Mouse (Mus musculus): ENCODE measurements at regions not wholly inside any gene's neighbourhood (a gene's known extent, or its start where the extent isn't known, plus 50 kb on each side); places are given as distances from the start of the nearest gene placed in this dataset.

GRCm38 (mm10) chr5:64467856-64468255 is 311.8 kb downstream of the Tbc1d1 start:
- DNase-seq (ENCODE audit: low spot score) (no peak), ATAC-seq (replicated peaks; ENCODE audit: low FRiP score) (no peak)
- H3K4me2 ChIP-seq, result no peak overlapping the region
- no peaks in the 10 kb centered on the region for H3K4me1 ChIP-seq (replicated peaks; ENCODE audit: control insufficient read depth, insufficient read depth, low read length)
- no peaks in the 10 kb centered on the region for H3K9me3 ChIP-seq (ENCODE audit: control insufficient read depth, low read length)
- no peak overlapping the region for H3K9ac ChIP-seq (ENCODE audit: low read depth, low read length)
- no peak overlapping the region for H3K4me3 ChIP-seq (ENCODE audit: low read depth, low read length)
- H3K27ac ChIP-seq (ENCODE audit: low read depth, low read length), result no peak overlapping the region
- H3K36me3 ChIP-seq (ENCODE audit: control insufficient read depth, insufficient read depth, low read length), result no peaks in the 10 kb centered on the region
- no peaks in the 10 kb centered on the region for H3K27me3 ChIP-seq (replicated peaks; ENCODE audit: control insufficient read depth, insufficient read depth, low read length)
- WGBS, result 81% methylated on average over 3 of the region's 3 CpGs

DNA sequence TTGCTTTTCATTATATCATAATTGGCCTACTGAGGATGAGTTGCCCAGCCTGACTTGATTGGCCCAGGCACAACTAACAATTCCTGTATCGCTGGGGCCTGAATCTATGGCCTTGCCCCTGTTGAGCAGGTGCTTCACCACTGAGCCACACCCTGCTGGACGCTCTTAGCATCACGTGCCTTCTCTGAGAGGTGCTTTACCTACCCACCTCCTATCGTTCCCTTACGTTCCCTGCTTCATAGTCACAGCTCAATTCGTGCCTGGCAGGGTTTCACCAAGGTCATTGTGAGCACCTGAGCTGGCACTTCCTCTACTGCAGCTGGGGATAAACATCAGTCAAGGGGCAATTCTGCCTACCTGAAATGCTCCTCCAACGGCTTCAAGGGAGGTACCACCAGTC is 312.2 kb downstream of the Tbc1d1 start:
- H3K27me3 ChIP-seq (replicated peaks; ENCODE audit: control insufficient read depth, insufficient read depth, low read length), result no peaks in the 10 kb centered on the region
- DNase-seq (ENCODE audit: low spot score) (no peak), ATAC-seq (replicated peaks; ENCODE audit: low FRiP score) (no peak)
- H3K4me2 ChIP-seq, result no peak overlapping the region
- H3K36me3 ChIP-seq (ENCODE audit: control insufficient read depth, insufficient read depth, low read length), result no peaks in the 10 kb centered on the region
- no peak overlapping the region for H3K4me3 ChIP-seq (ENCODE audit: low read depth, low read length)
- 68% methylated on average over 7 of the region's 7 CpGs for WGBS
- H3K9me3 ChIP-seq (ENCODE audit: control insufficient read depth, low read length), result no peaks in the 10 kb centered on the region
- no peak overlapping the region for H3K9ac ChIP-seq (ENCODE audit: low read depth, low read length)
- no peak overlapping the region for H3K27ac ChIP-seq (ENCODE audit: low read depth, low read length)
- H3K4me1 ChIP-seq (replicated peaks; ENCODE audit: control insufficient read depth, insufficient read depth, low read length), result no peaks in the 10 kb centered on the region

DNA sequence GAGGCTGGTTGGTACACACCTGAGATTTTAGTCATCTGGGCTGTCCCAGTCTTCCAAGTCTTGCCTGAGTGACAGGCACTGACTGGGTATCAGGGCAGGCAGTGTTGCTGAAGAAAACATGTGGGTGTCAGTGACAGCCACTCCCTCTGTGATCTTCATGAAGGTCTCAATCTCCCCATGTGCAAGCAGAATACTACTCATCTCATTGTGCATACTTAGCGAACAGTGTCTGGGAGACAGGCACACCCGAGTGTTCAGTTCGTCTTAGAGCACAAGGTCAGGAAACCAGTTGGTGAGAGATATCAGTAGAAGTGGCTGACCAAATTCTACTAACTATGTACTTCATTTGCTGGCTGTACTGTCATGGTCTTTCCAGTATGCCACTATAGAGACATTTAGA is 315.9 kb downstream of the Tbc1d1 start:
- WGBS, result 58% methylated on average over 3 of the region's 3 CpGs
- Histone ChIP-seq H3K27ac (ENCODE audit: low read depth, low read length) (no peak overlapping the region), H3K4me3 (ENCODE audit: low read depth, low read length) (no peak overlapping the region), H3K4me2 (no peak overlapping the region), H3K9ac (ENCODE audit: low read depth, low read length) (no peak overlapping the region), H3K9me3 (ENCODE audit: control insufficient read depth, low read length) (no peaks in the 10 kb centered on the region), H3K4me1 (replicated peaks; ENCODE audit: control insufficient read depth, insufficient read depth, low read length) (no peaks in the 10 kb centered on the region), H3K36me3 (ENCODE audit: control insufficient read depth, insufficient read depth, low read length) (no peaks in the 10 kb centered on the region), H3K27me3 (replicated peaks; ENCODE audit: control insufficient read depth, insufficient read depth, low read length) (no peaks in the 10 kb centered on the region)
- DNase-seq (ENCODE audit: low spot score) (no peak), ATAC-seq (replicated peaks; ENCODE audit: low FRiP score) (no peak)

- H3K27ac ChIP-seq (ENCODE audit: low read depth, low read length), result no peak overlapping the region
- H3K27me3 ChIP-seq (replicated peaks; ENCODE audit: control insufficient read depth, insufficient read depth, low read length), result no peaks in the 10 kb centered on the region
- no peak overlapping the region for H3K9ac ChIP-seq (ENCODE audit: low read depth, low read length)
- DNase-seq (ENCODE audit: low spot score), result no peak
- H3K4me2 ChIP-seq, result no peak overlapping the region
- no peak overlapping the region for H3K4me3 ChIP-seq (ENCODE audit: low read depth, low read length)
- ATAC-seq (replicated peaks; ENCODE audit: low FRiP score), result no peak
- no peaks in the 10 kb centered on the region for H3K9me3 ChIP-seq (ENCODE audit: control insufficient read depth, low read length)
- no peaks in the 10 kb centered on the region for H3K4me1 ChIP-seq (replicated peaks; ENCODE audit: control insufficient read depth, insufficient read depth, low read length)
- no peaks in the 10 kb centered on the region for H3K36me3 ChIP-seq (ENCODE audit: control insufficient read depth, insufficient read depth, low read length)
- 57% methylated on average over 10 of the region's 10 CpGs for WGBS
These were observed 316.3 kb downstream of the Tbc1d1 start for GRCm38 (mm10) chr5:64472415-64472814.

DNA sequence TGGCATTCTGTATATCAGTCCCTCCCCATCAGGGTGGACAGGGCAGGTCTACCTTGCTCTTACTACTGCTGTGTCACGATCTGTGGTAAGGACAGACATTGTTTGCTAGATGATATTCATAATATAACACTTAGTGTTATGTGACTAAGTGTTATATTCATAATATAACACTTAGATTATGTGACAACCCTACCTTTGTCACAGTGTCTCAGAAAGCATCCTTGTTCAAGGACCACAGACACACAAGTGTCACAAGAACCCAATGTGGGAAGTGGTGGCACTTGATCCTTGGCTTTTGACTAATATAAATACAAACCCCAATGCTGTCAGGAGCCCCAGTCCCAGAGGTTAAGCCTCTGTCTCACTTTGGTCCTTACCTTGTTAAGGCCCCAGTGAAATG is 318.8 kb downstream of the Tbc1d1 start:
- DNase-seq (ENCODE audit: low spot score) (no peak), ATAC-seq (replicated peaks; ENCODE audit: low FRiP score) (no peak)
- H3K4me1 ChIP-seq (replicated peaks; ENCODE audit: control insufficient read depth, insufficient read depth, low read length), result no peaks in the 10 kb centered on the region
- no peak overlapping the region for H3K27ac ChIP-seq (ENCODE audit: low read depth, low read length)
- no peak overlapping the region for H3K9ac ChIP-seq (ENCODE audit: low read depth, low read length)
- no peaks in the 10 kb centered on the region for H3K27me3 ChIP-seq (replicated peaks; ENCODE audit: control insufficient read depth, insufficient read depth, low read length)
- no peaks in the 10 kb centered on the region for H3K9me3 ChIP-seq (ENCODE audit: control insufficient read depth, low read length)
- H3K4me3 ChIP-seq (ENCODE audit: low read depth, low read length), result no peak overlapping the region
- 82% methylated on average over 1 of the region's 1 CpGs for WGBS
- no peaks in the 10 kb centered on the region for H3K36me3 ChIP-seq (ENCODE audit: control insufficient read depth, insufficient read depth, low read length)
- H3K4me2 ChIP-seq, result no peak overlapping the region

- H3K9ac ChIP-seq (ENCODE audit: low read depth, low read length), result no peak overlapping the region
- H3K4me3 ChIP-seq (ENCODE audit: low read depth, low read length), result no peak overlapping the region
- H3K9me3 ChIP-seq (ENCODE audit: control insufficient read depth, low read length), result no peaks in the 10 kb centered on the region
- no peak overlapping the region for H3K27ac ChIP-seq (ENCODE audit: low read depth, low read length)
- no peaks in the 10 kb centered on the region for H3K4me1 ChIP-seq (replicated peaks; ENCODE audit: control insufficient read depth, insufficient read depth, low read length)
- H3K36me3 ChIP-seq (ENCODE audit: control insufficient read depth, insufficient read depth, low read length), result no peaks in the 10 kb centered on the region
- H3K27me3 ChIP-seq (replicated peaks; ENCODE audit: control insufficient read depth, insufficient read depth, low read length), result no peaks in the 10 kb centered on the region
- no peak for ATAC-seq (replicated peaks; ENCODE audit: low FRiP score)
- DNase-seq (ENCODE audit: low spot score), result no peak
- H3K4me2 ChIP-seq, result no peak overlapping the region
- WGBS, result 73% methylated on average over 8 of the region's 8 CpGs
These were observed 319.8 kb downstream of the Tbc1d1 start for GRCm38 (mm10) chr5:64475736-64476519.

DNA sequence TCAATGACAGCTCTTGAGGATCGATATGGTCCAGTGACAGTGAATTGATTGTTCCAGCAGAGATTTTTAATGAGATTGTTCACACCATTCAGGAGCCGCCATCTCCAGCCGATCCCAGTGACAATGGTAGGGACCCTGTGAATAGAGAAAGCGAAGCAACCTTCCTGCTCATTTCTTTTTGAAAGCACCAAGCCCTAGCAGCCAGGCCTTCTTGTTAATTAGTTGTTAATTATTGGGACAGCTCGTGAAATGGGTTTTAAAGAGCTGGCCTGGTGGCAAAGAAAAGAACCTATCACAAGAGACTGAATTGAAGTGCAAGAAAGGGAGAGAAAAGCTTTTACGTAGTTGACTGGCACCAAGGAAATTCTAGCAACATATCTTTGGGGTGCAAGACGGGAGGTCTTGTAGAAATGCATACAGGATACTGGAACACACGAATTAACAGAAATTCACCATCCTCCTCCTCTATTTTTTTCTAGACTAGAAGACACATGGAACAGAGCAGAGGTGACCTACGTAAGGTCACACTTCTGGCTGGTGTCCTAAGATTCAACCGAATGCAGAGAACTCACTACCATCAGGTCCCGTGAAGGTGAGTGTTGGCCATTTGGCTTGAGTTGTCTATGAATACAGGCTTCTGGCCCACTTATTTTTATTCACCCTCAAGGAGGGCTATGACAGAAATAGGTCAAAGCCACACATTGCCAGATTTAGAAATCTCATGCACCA is 320.7 kb downstream of the Tbc1d1 start:
- Histone ChIP-seq H3K4me3 (ENCODE audit: low read depth, low read length) (no peak overlapping the region), H3K27me3 (replicated peaks; ENCODE audit: control insufficient read depth, insufficient read depth, low read length) (no peaks in the 10 kb centered on the region), H3K4me2 (no peak overlapping the region), H3K27ac (ENCODE audit: low read depth, low read length) (no peak overlapping the region), H3K4me1 (replicated peaks; ENCODE audit: control insufficient read depth, insufficient read depth, low read length) (no peaks in the 10 kb centered on the region), H3K36me3 (ENCODE audit: control insufficient read depth, insufficient read depth, low read length) (no peaks in the 10 kb centered on the region), H3K9me3 (ENCODE audit: control insufficient read depth, low read length) (no peaks in the 10 kb centered on the region), H3K9ac (ENCODE audit: low read depth, low read length) (no peak overlapping the region)
- WGBS, result 75% methylated on average over 11 of the region's 11 CpGs
- no peak for DNase-seq (ENCODE audit: low spot score)
- no peak for ATAC-seq (replicated peaks; ENCODE audit: low FRiP score)

GRCm38 (mm10) chr5:64478143-64478542 is 322.0 kb downstream of the Tbc1d1 start:
- WGBS, result 84% methylated on average over 13 of the region's 13 CpGs
- no peaks in the 10 kb centered on the region for H3K27me3 ChIP-seq (replicated peaks; ENCODE audit: control insufficient read depth, insufficient read depth, low read length)
- no peak overlapping the region for H3K27ac ChIP-seq (ENCODE audit: low read depth, low read length)
- no peak overlapping the region for H3K4me3 ChIP-seq (ENCODE audit: low read depth, low read length)
- no peak overlapping the region for H3K9ac ChIP-seq (ENCODE audit: low read depth, low read length)
- ATAC-seq (replicated peaks; ENCODE audit: low FRiP score) (no peak), DNase-seq (ENCODE audit: low spot score) (no peak)
- no peaks in the 10 kb centered on the region for H3K9me3 ChIP-seq (ENCODE audit: control insufficient read depth, low read length)
- no peak overlapping the region for H3K4me2 ChIP-seq
- H3K4me1 ChIP-seq (replicated peaks; ENCODE audit: control insufficient read depth, insufficient read depth, low read length), result no peaks in the 10 kb centered on the region
- no peaks in the 10 kb centered on the region for H3K36me3 ChIP-seq (ENCODE audit: control insufficient read depth, insufficient read depth, low read length)

Data from liver, embryonic 11.5 days (tissue).